Mouse (Mus musculus) kidney, adult 9 months (tissue): ENCODE data around the gene B4galnt2.
A peak's percentile ranks its signal among the peaks of the same experiment; 100 is the strongest.

Experiments
- DNase-seq: peaks from one replicate; pipeline ENCODE4 v3.0.0; 2022

B4galnt2 gene

DNA sequence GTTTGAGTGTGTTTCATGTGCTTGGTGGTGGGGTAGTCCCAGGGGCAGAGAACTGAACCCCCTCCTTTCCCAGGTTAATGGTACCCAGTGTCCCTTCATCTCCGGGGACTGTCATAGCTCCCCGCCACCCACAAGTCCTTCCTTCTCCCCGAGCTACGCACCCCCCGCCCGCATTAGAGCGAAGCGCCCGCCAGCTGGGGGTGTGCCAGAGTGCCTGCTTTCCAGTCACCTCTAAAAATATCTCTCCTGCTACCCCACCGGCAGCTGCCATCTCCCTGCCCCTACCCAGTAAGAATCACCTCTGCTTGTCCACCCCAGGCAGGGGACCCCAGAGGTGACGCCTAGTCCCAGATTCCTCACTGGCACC lies 89.8 kb downstream of the B4galnt2 start:
- peak; percentile 49 for DNase-seq

DNA sequence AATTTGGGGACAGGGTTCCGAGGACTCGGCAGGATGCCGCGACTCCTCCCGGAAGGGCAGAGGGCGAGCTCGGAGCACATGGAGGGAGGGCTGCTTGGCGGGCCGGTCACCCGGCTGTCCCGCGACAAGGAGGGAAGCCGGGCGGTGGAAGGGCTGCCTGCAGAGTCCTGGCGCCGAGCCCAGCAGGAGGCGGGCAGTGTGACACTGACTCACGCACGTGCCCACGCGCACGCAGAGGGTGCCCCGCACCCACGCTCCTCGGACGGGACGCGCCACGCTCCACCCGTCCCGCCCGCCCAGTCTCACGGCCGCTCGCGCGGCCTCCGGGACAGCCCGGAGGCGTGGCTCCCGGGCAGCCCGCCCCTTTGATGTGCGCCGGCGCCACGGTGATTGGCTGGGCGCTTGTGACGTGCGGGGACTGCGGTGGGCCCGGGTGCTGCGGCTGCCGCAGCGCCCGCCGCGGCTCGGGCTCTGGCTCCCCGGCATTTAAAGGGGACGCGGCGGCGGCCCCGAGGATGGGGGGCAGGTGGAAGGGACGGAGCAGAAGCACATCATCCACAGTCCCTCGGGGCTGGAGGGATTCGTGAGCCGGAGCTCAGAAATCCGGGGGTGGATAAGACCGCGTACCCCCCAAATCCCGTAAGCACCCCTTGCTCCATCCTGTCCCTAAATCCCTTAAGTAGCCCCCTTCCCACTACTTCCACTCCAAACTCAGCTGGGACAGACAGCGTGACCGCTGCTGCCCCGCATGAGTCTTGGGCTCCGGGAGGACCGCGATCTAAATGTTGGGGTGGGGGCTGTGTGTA lies 90.4 kb downstream of the B4galnt2 start, which contains the start of gene Phospho1:
Phospho1 (plus strand) TSS at position 429 of the 806 bp plus-strand sequence.
- DNase-seq = peak; percentile 88

DNA sequence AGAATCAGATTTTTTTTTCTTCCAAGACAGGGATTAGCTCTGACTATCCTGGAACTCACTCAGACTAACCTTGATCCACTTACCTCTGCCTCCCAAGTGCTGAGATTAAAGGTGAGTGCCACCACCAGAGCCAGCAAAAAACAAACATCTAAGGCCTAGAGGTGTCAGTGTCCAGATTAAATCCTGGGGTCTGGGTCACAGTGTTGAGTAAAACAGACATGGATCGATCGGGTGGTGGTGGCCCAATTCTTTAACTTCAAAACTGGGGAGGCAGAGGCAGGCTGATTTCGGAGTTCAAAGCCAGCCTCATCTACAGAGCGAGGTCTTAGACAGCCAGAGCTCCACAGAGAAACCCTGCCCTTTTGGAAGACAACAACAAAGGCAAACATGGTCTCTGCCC lies 92.3 kb downstream of the B4galnt2 start:
- no peak for DNase-seq

GRCm38 (mm10) chr11:95821511-95821910 lies 93.2 kb downstream of the B4galnt2 start:
- DNase-seq = no peak

DNA sequence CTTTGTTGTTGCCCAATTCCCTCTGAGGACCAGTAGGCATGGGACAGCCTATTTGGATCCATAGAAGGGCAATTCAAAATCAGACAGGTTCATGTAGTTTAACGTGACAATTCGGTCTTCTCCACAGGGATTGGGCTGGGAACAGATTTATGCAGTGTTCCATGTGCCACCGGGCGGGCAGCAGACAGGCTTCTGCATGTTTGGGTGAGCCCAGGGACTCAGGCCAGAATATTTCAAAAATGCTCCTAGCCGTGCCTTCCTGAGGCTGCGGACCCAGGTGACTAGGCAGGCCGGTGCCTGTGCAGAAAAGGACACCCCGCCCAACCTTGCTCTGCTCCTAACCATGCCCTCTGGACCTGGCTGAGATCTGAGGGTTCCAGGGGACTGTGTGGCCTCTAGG lies 95.6 kb downstream of the B4galnt2 start:
- DNase-seq = peak; percentile 45
